Mouse (Mus musculus) limb, embryonic 15.5 days (tissue): ENCODE data around the gene Tmem214. TPM values are rescaled to one million over a fixed set of nuclear protein-coding genes. Genes with fewer than 3 reads are reported as not detected.

Experiments used
- ATAC-seq: fragments of 200-750 bp; cut with Nextera tagmentation; 2 replicates; pipeline ENCODE4 v1.8.0; 2017; ENCODE audit warnings: low read depth, moderate TSS enrichment; ENCODE audit not compliant: insufficient number of reproducible peaks, low FRiP score, low TSS enrichment
- H3K27ac ChIP-seq: fragments of 300-500 bp; sonication (generic); 2 replicates; pipeline ENCODE4 v1.5.1; 2015; ENCODE audit warnings: moderate library complexity, mild to moderate bottlenecking, inconsistent platforms
- H3K27me3 ChIP-seq: fragments of 300-500 bp; sonication (generic); 2 replicates; pipeline ENCODE4 v1.6.1; 2015; ENCODE audit warnings: inconsistent platforms
- H3K36me3 ChIP-seq: fragments of 300-500 bp; sonication (generic); 2 replicates; pipeline ENCODE4 v1.6.1; 2015; ENCODE audit warnings: inconsistent platforms
- H3K4me1 ChIP-seq: fragments of 300-500 bp; sonication (generic); 2 replicates; pipeline ENCODE4 v1.6.1; 2015; ENCODE audit warnings: inconsistent platforms
- H3K4me2 ChIP-seq: fragments of 300-500 bp; sonication (generic); 2 replicates; pipeline ENCODE4 v1.6.1; 2015; ENCODE audit warnings: mild to moderate bottlenecking, inconsistent platforms
- H3K4me3 ChIP-seq: fragments of 300-500 bp; sonication (generic); 2 replicates; pipeline ENCODE4 v1.5.1; 2015; ENCODE audit warnings: mild to moderate bottlenecking, inconsistent platforms
- H3K9ac ChIP-seq: fragments of 300-500 bp; sonication (generic); 2 replicates; pipeline ENCODE4 v1.6.1; 2015; ENCODE audit warnings: inconsistent platforms
- H3K9me3 ChIP-seq: fragments of 300-500 bp; sonication (generic); 2 replicates; pipeline ENCODE4 v1.6.1; 2016; ENCODE audit warnings: inconsistent platforms
- WGBS: fragments of 180-500 bp; shearing (Covaris S2); methylation state at CpG from one replicate; pipeline ENCODE4 v1.1.7; 2015; 5-methylcytosine and 5-hydroxymethylcytosine counted together
- polyA plus RNA-seq: library from polyadenylated mRNA; unstranded; fragments of >200 nt; fragmentation: Nextera tagmentation; extraction: Ambion mirVana; gene quantifications from 2 replicates; pipeline ENCODE4 v1.2.1, GENCODE M21; 2015

Gene Tmem214
- polyA plus RNA-seq, 1 experiment from 2014 or later, result 97.9 TPM

DNA sequence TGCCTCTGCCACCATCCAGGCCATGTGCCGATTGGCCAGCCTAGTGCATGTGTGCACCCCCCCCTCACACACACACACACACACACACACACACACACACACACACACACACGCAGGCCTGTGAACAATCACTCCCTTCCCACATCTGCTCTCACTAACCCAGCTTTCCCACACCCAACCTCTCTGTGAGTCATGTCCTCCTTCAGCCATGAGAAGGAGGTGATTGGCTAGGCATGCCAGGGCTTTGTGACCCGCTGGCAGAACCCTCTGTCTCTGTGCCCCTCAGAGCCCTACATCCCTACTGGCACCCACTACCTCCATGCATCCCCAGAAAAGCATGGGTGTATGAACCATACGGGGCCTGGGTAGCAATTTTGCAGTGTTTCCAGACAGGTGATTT lies 14.3 kb upstream of the Tmem214 start:
- no peaks in the 10 kb centered on the region for H3K9me3 ChIP-seq
- peaks cover 17% of the 10 kb centered on the region for H3K4me1 ChIP-seq
- no peaks in the 10 kb centered on the region for H3K36me3 ChIP-seq
- H3K4me2 ChIP-seq, result no peak overlapping the region
- WGBS, result 80% methylated on average over 4 of the region's 4 CpGs
- ATAC-seq, result no peak
- no peak overlapping the region for H3K4me3 ChIP-seq
- no peak overlapping the region for H3K27ac ChIP-seq
- no peak overlapping the region for H3K9ac ChIP-seq
- no peaks in the 10 kb centered on the region for H3K27me3 ChIP-seq

DNA sequence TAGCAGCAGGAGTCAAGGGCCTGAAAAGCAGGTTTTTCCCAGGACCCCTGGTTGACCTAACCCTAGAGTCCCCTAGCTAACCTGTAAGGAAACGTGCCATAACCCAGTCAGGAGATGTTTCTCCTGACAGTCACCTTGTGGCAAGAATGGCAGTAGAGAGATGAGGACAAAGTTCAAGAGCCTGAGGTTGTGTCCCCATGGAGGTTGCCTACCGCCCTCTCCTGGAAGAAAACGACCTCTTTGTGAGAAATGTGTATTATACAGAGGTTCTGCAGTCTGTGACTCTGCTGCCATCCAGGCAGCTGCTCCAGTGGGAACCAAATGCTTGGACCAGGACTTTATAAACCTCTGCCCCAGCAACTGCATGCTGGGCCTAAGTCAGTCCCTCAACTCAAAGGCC lies 12.1 kb upstream of the Tmem214 start:
- no peaks in the 10 kb centered on the region for H3K9me3 ChIP-seq
- WGBS, result 62% methylated on average over 3 of the region's 3 CpGs
- H3K4me3 ChIP-seq, result no peak overlapping the region
- no peaks in the 10 kb centered on the region for H3K36me3 ChIP-seq
- H3K9ac ChIP-seq, result no peak overlapping the region
- H3K4me2 ChIP-seq, result no peak overlapping the region
- H3K27ac ChIP-seq, result no peak overlapping the region
- no peaks in the 10 kb centered on the region for H3K27me3 ChIP-seq
- peaks cover 9% of the 10 kb centered on the region for H3K4me1 ChIP-seq
- no peak for ATAC-seq

DNA sequence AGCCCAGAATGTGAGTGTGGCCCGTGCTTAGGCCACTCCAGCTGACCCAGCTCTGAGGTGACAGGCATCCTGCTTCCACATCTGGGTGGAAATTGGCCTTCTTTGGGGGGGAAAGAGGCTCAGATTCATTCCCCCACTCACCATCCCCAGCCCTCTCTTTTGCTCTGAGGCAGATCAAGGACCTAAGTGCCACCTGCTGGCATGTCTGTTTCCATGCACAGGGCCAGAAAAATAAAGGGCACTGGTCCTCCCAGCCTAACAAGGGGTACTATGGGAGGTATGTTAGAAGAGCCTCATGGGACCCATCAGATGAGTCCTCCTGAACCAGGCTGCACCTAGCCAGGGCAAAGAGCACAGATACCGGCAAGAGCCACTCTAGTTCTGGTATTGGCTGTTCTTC lies 11.7 kb upstream of the Tmem214 start:
- ATAC-seq, result no peak
- Histone ChIP-seq H3K9me3 (no peaks in the 10 kb centered on the region), H3K4me2 (no peak overlapping the region), H3K4me1 (0 out of 2 replicates have a peak, but pooled peaks cover 5% of the 10 kb centered on the region), H3K27me3 (no peaks in the 10 kb centered on the region), H3K27ac (no peak overlapping the region), H3K4me3 (no peak overlapping the region), H3K36me3 (no peaks in the 10 kb centered on the region), H3K9ac (no peak overlapping the region)
- 78% methylated on average over 2 of the region's 2 CpGs for WGBS

DNA sequence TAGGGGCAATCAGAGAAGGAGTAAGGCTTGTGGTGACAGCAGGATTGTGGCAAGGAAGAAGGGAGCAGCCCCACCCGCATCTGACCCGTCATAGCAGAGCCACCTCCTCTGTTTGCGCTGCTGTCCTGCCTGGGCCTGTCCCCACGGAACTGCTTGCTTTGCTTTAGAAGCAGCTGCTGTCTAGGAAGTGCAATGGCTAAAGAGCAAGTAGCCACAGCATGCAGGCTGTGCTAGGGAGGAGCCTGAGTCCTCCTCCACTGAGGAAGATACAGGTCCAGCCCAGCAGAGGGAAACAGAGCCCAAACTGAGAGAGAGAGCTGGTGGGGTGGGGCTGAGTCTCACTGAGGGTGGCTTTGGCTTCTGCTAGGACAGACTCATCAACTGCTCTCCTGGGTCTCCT lies 4.0 kb upstream of the Tmem214 start:
- Histone ChIP-seq H3K9me3 (no peaks in the 10 kb centered on the region), H3K4me3 (no peak overlapping the region), H3K4me2 (no peak overlapping the region), H3K36me3 (peaks cover 15% of the 10 kb centered on the region), H3K4me1 (peaks cover under 1% of the 10 kb centered on the region), H3K27ac (no peak overlapping the region), H3K9ac (no peak overlapping the region), H3K27me3 (no peaks in the 10 kb centered on the region)
- WGBS, result 50% methylated on average over 4 of the region's 4 CpGs
- ATAC-seq, result no peak; the same call in 1 of the 2 replicates

DNA sequence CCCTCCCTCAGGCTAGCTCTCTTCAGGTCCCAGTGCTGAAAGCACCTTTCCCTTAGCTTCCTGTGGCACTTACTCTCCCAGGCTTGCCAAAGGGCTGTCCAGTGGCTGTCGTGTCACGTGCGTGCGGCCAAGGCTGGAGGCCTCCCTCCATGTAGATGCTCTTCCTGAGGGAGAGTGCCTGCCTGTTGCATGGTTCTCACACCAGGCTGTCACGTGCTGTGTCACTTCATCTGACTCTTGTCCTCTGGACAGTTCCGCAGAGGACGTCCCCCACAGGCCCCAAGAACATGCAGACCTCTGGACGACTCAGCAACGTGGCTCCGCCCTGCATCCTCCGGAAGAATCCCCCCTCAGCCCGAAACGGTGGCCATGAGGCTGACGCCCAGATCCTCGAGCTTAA lies 3.5 kb upstream of the Tmem214 start:
- Histone ChIP-seq H3K4me1 (peaks cover 3% of the 10 kb centered on the region), H3K27ac (no peak overlapping the region), H3K36me3 (peaks cover 15% of the 10 kb centered on the region), H3K9ac (no peak overlapping the region), H3K4me3 (no peak overlapping the region), H3K9me3 (no peaks in the 10 kb centered on the region), H3K27me3 (no peaks in the 10 kb centered on the region), H3K4me2 (no peak overlapping the region)
- ATAC-seq, result no peak
- WGBS, result 43% methylated on average over 15 of the region's 15 CpGs

DNA sequence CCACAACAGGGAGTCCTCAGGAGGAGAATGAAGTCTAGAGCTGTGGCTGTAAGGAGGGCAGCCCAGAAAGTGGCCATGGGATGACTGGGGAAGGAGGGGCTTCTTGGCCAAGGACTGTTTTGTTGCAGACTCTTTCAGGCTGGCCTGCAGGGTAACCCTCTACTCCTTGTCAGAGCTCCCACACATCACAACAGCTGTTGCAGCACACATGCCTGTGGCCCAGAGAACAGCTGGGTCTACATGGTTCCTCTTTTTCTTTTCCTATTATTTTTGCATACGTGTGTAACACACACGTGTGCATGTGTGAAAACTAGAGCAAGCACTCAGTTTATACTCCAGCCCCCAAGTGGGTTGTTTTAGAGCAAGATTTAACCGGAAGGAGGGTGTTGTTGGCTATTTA lies 941 bp upstream of the Tmem214 start:
- H3K4me1 ChIP-seq, result peaks cover 19% of the 10 kb centered on the region

DNA sequence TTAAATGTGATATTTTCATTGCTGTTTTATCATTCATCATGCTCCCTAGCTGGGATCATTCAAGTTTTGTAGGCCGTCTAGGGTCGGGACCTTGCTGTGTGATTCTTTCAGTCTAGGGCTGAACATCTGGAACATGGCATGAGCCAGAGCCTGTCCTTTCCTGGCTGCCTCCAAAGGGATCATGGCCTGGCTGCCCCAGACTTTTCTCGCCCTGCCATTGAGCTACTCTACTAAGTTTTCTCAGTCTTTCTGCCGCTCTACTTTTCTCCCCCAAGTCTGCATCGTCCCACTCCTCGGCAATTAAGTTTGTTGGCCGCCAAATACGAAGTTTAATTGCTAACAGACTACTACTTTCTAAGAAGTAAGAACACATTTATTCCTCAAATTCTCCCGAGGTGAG lies 1.2 kb downstream of the Tmem214 start:
- Histone ChIP-seq H3K4me2 (peak overlapping the region; percentile 67), H3K9me3 (no peaks in the 10 kb centered on the region), H3K36me3 (peaks cover 41% of the 10 kb centered on the region), H3K4me1 (peaks cover 26% of the 10 kb centered on the region), H3K9ac (peak overlapping the region; percentile 83), H3K4me3 (peak overlapping the region; percentile 78), H3K27ac (peak overlapping the region; percentile 81), H3K27me3 (no peaks in the 10 kb centered on the region)
- ATAC-seq, result no peak
- WGBS, result 8% methylated on average over 9 of the region's 9 CpGs

More for the DNA sequence above, 941 bp upstream of the Tmem214 start:
- Histone ChIP-seq H3K27ac (no peak overlapping the region), H3K27me3 (no peaks in the 10 kb centered on the region), H3K4me3 (no peak overlapping the region), H3K9ac (no peak overlapping the region), H3K36me3 (peaks cover 23% of the 10 kb centered on the region), H3K4me2 (no peak overlapping the region), H3K9me3 (no peaks in the 10 kb centered on the region)
- ATAC-seq, result no peak
- 86% methylated on average over 3 of the region's 3 CpGs for WGBS

DNA sequence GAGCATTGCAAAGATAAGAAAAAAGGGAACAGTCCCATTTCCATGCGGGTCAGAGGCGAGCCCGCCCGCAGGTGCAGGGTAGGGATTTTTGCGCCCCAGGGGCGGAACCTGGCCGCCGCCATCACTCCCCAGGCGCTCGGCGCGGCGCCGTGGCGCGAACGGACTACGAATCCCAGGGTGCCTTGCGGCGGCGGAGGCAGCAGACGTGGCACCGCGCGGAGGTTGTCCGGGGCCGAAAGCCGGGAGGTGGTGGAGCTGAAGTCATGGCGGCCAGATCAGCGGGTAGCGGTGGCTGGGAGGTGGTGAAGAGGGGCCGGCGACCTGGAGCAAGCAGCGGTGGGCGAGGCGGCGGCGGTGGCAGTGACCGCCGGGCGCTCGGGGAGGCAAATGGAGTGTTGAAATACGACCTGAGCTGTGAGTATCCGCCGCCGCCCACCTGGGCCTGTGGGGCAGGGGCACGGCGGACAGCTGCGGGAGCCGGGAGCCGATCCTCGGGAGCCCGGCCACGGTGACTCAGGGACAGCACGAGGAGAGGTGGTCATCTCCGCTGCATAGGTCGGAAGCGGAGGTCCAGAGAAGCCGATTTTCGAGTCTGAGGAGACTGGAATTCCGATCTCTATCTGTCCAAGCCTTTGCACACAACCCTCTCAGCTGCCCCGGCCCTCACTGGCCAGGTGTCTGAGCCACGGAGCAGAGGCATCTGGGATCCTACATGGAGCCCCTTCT lies 1.8 kb downstream of the Tmem214 start:
- peak overlapping the region; percentile 78 for H3K4me3 ChIP-seq
- H3K9ac ChIP-seq, result peak overlapping the region; percentile 83
- no peaks in the 10 kb centered on the region for H3K27me3 ChIP-seq
- peak overlapping the region; percentile 67 for H3K4me2 ChIP-seq
- ATAC-seq, result peak; percentile 88
- H3K36me3 ChIP-seq, result peaks cover 47% of the 10 kb centered on the region
- H3K4me1 ChIP-seq, result peaks cover 26% of the 10 kb centered on the region
- peak overlapping the region; percentile 81 for H3K27ac ChIP-seq
- WGBS, result under 1% methylated on average over 63 of the region's 63 CpGs
- H3K9me3 ChIP-seq, result no peaks in the 10 kb centered on the region

DNA sequence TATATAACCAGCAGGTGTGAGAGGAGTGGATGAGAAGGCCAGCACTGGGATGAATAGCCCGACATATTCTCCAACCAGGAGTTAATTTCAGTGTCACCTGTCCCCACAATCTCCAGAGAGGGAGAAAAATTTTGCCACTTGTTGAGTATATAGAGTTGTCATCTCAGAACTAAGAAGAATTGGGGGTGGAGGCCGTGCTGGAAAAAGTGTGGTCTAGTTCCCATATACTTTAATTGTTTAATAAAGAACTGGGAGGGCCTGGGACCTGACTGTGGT lies 2.3 kb downstream of the Tmem214 start:
- no peaks in the 10 kb centered on the region for H3K9me3 ChIP-seq
- peak overlapping the region; percentile 67 for H3K4me2 ChIP-seq
- 11% methylated on average over 2 of the region's 2 CpGs for WGBS
- peak overlapping the region; percentile 81 for H3K27ac ChIP-seq
- H3K4me3 ChIP-seq, result peak overlapping the region; percentile 78
- peaks cover 26% of the 10 kb centered on the region for H3K4me1 ChIP-seq
- H3K36me3 ChIP-seq, result peaks cover 48% of the 10 kb centered on the region
- no peak for ATAC-seq
- no peaks in the 10 kb centered on the region for H3K27me3 ChIP-seq
- peak overlapping the region; percentile 83 for H3K9ac ChIP-seq

DNA sequence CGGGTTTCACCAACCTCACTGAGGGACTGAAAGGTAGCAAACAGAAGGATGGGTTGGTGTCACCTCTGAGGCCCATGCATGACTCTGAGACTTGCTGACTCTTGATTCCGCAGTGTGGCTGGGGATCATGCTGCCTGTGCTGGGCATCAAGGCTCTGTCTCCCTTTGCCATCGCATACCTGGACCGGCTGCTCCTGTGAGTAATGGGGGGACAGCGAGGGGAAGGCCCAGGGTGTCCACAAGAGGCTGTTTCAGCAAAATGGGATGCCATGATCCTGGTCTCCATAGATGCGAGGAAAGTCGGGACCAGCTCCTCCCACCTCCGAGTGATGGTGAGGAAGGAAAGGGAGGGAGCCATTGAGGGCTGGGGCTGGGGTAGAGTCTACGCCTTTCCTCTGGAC lies 4.8 kb downstream of the Tmem214 start:
- peaks cover 65% of the 10 kb centered on the region for H3K36me3 ChIP-seq
- 95% methylated on average over 9 of the region's 9 CpGs for WGBS
- H3K4me2 ChIP-seq, result no peak overlapping the region
- no peaks in the 10 kb centered on the region for H3K27me3 ChIP-seq
- no peak for ATAC-seq
- H3K27ac ChIP-seq, result no peak overlapping the region
- H3K9ac ChIP-seq, result no peak overlapping the region
- H3K9me3 ChIP-seq, result no peaks in the 10 kb centered on the region
- peaks cover 33% of the 10 kb centered on the region for H3K4me1 ChIP-seq
- no peak overlapping the region for H3K4me3 ChIP-seq

DNA sequence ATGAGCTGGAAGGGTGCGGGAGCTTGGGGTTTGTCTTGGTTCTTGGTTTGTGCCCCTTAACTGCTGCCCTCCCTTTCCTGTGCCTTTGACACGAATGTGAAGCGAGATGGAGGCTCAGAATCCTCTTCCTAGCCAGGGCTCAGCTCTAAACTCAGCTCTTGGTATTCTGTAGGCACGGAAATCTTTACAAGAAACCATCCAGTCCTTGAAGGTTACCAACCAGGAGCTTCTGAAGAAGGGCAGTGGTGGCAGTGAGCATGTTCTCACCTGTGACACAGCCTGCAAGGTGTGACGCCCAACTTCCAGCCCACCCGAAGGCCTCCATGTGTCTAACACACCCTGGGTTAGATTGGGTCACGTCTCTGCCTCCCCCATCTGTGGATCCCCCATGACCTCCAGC lies 6.6 kb downstream of the Tmem214 start:
- peaks cover 71% of the 10 kb centered on the region for H3K36me3 ChIP-seq
- H3K27ac ChIP-seq, result no peak overlapping the region
- peaks cover 36% of the 10 kb centered on the region for H3K4me1 ChIP-seq
- H3K9me3 ChIP-seq, result no peaks in the 10 kb centered on the region
- H3K9ac ChIP-seq, result no peak overlapping the region
- ATAC-seq, result no peak
- 88% methylated on average over 7 of the region's 7 CpGs for WGBS
- no peaks in the 10 kb centered on the region for H3K27me3 ChIP-seq
- H3K4me3 ChIP-seq, result no peak overlapping the region
- no peak overlapping the region for H3K4me2 ChIP-seq

DNA sequence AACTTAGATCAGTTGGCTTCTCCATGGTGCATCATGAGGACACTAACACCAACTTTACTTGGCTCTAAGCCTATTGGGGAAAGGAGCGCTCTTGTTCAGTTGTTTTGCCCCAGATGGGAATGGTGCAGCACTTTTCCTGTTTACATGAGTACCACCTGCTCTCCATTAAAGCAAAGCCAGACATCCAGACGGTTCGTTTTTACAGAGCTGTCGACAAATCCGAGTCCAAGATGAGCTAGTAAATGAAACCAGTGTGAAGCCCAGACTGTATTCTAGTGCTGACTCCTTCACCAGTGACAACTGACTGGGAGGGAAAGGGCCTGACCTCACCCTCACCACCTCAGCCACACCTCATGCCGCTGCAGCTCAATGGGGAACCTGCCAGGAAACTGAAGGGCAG lies 10.8 kb downstream of the Tmem214 start:
- H3K36me3 ChIP-seq, result peaks cover 45% of the 10 kb centered on the region
- H3K9me3 ChIP-seq, result no peaks in the 10 kb centered on the region
- H3K4me3 ChIP-seq, result no peak overlapping the region
- H3K4me2 ChIP-seq, result no peak overlapping the region
- no peak overlapping the region for H3K27ac ChIP-seq
- H3K4me1 ChIP-seq, result peaks cover 13% of the 10 kb centered on the region
- H3K9ac ChIP-seq, result no peak overlapping the region
- no peaks in the 10 kb centered on the region for H3K27me3 ChIP-seq
- WGBS, result 22% methylated on average over 6 of the region's 6 CpGs
- no peak; the same call in 1 of the 2 replicates for ATAC-seq
